Mouse (Mus musculus) layer of hippocampus, postnatal 36 days (tissue): ENCODE measurements around the gene Ap1s3. TPM values are rescaled to one million over a fixed set of nuclear protein-coding genes. Genes with fewer than 3 reads are reported as not detected.
A peak's percentile ranks its signal among the peaks of the same experiment; 100 is the strongest.

Experiments
- DNase-seq, 2 experiments: peaks; one replicate each; pipeline ENCODE4 v3.0.0; 2022
- total RNA-seq, 2 experiments: library from RNA; stranded (reverse); gene quantifications; 2 replicates each; pipeline ENCODE4 v1.2.3; 2021

Ap1s3 gene
- total RNA-seq, 2 experiments from 2014 or later: 2.0 to 2.4 TPM

DNA sequence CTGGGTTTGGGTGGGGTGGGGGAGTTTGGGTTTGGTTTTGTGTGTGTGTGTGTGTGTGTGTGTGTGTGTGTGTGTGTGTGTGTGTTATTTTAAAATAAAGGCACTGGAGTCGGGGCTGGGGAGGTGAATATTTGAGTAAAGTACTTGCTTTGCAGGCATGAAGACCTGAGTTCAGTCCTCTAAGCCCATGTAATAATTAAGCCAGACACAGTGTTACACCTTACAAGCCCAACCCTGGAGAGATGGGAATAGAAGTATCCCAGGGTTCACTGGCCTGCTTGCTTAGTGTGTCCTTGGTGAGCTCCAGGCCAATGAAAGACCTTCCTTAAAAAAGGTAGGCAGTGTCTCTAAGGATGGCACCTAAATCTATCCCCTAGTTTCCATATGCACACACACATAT, 80.7 kb downstream of the Ap1s3 start:
- no peak for DNase-seq

DNA sequence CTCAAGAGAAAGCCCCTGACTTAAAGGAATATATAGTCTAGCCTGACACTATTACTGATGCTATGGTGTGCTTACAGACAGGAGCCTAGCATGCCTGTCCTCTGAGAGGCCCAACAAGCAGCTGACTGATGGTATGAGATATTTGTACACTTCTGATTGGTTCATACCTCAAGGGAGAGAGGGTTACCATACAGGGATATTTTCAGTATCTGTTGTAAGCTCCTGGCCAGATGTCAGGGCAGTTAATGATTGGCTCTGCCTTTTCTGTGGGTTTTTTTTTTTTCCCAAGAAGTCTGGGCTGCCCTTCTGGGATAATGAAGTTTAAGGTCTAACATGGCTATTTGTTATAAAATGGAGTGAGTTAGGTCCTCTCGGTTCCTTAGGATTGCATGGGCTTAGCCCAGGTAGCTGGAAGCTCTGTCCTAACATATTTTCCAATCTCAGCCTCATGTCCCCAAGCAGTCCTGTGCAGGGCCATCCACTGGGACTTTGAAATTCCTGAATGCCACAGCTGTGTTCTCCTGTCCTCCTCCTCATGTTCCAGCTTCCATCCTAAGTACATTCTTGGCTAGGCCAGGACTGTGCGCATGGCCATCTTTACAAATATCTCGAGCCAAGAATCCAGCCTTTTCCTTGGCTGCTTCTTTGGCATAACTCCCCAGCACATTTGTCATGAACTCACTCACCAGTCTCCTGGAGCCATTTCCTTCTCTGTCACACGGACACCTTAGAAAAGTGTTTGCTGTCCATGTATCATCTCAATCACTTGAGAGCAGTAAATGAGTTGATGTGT, 81.6 kb downstream of the Ap1s3 start:
- no peak for DNase-seq

DNA sequence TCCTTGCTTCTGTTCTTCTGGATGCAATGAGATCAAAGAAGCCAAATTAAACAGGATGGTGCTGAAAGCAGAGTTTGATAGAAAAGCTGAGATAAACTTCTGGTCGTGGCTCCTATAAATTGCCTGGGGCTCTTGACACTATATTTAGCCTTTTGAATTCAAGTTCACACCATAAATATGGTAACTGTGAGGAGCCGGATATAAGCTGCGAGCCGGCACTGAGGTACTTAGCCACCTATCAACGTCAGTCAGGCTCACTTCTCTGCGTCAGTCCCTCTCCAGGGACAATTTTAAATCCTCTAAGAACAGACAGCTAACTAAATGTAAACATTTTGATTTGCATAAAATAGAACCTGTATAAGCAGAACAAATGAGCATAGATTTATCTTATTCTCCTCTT, 82.3 kb downstream of the Ap1s3 start:
- no peak for DNase-seq

DNA sequence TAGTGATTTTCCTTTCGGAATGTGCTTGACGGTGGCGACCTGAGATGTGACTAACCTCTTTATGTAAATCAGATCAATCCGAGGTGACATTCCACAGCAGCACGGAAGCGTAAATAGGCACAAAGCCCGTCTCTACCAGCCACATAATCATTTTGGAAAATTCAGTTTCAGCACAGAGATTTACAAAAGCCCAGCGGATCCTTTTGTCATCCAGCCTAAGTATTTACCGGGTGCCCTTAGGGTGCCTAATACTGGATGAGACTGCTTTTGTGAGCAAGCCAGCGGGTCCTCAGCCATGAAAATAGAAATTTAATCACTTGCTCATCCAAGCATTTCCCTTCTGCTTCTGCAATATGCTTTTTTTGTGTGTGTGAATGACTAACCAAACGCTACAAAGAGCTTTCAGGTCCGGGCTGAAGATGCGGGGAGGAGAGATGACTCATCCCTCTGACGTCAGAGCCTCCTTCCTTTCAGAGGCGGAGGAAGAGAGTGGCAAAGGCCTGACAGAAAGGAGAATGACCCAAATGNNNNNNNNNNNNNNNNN, 90.6 kb downstream of the Ap1s3 start:
- peak; percentile 59 to 63 for DNase-seq

DNA sequence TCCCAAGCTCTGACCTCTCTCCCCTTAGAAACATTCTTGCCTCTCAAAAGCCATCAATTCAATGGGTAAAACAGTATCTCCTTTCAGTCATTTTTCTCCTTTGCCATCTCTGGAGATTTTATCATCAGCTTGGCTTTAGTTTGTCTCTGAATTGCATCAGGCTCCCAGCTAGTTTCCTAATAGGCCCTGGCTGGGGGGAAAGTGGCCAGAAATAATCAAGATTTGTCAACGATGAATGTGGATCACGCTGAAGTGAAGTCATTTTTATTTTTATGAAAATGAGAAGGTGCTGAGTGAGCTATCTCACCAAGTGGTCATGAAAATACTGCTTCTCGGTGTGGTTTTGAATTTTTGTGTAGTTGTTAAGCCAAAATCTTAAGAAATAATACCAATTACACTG, 94.4 kb downstream of the Ap1s3 start:
- no peak for DNase-seq

DNA sequence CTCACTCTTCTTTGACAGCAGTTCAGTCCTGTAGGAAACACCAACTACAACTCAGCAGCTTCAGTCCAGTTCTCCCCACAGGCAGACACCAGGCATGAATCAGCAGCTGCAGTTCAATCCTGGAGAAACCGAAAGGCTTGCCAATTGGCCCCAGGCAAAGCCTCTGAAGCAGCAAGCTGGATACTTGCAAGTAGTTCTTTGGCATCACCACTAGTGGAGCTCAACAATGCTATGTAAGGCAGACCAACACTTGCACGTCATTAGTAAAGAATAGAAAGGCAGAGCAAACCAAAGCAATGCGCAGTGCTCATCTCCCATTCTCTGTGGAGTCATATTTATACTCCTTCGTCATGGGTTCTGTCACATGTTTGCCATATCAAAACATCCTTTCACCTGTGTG, 99.9 kb downstream of the Ap1s3 start:
- DNase-seq: no peak

DNA sequence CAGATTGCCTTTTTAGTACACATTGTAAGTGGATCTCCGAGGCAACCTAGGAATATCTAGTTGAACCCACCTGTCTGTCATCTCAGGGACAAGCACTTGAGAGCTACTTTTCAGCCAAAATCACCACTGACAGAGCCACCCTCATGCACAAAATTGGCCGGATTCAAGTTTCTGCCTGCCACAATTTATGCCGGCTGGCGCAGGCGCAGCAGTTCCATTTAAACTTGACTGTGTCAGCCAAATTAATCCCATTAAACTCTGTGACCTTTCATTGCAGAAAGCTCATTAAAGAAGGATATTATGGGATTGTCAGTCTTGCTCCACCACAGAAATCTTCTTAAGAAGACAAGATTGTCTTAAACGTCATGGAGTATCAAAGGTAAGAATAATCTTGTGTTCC, 100.6 kb downstream of the Ap1s3 start:
- no peak for DNase-seq

DNA sequence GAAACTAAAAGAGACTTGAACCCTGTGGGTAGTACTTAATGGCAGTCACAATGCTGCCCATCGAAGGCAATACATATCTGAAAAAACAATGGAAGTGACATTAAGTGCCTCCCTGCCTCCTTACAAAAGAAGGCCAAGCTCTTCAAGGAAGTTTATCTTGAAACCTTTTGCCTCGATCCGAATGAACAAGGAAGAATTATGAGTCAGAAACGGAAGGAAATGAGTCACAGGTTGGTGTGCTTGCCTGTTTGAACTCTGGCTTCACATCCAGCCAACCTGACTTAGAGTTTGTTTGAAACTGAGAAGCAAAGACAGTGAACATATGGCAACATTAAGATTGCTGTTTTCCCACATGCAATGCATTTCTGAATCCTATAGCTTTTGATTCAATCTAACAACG, 110.6 kb downstream of the Ap1s3 start:
- no peak for DNase-seq

Other genes starting within 250 kb of the Ap1s3 start
- gene Scg2, start 231.9 kb downstream of the Ap1s3 start, total RNA-seq: 100 to 1,000 TPM; 181 to 196 TPM
- 10 to 100 TPM; 26.1 to 29.9 TPM for gene Mrpl44, start 104.0 kb upstream of the Ap1s3 start, total RNA-seq
- gene Wdfy1, start 104.2 kb upstream of the Ap1s3 start, total RNA-seq: 10 to 100 TPM; 36.2 to 38.2 TPM
- 100 to 1,000 TPM; 129 to 137 TPM for gene Serpine2, start 189.2 kb upstream of the Ap1s3 start, total RNA-seq